Mouse (Mus musculus) C2C12 (cell line): ENCODE measurements around the gene Hoxb4.

Experiments
- CEBPB ChIP-seq: IDR thresholded peaks from one replicate; pipeline ENCODE4 v1.6.1; 2011; ENCODE audit warnings: low read depth, mild to moderate bottlenecking, control low read depth, moderate library complexity
- CTCF ChIP-seq: IDR thresholded peaks from one replicate; pipeline ENCODE4 v1.5.1; 2011; ENCODE audit not compliant: control insufficient read depth, insufficient read depth, insufficient read length
- MAX ChIP-seq: IDR thresholded peaks from one replicate; pipeline ENCODE4 v1.6.1; 2011; ENCODE audit warnings: mild to moderate bottlenecking, control low read depth
- MYOG ChIP-seq: IDR thresholded peaks from one replicate; pipeline ENCODE4 v1.6.1; 2011; ENCODE audit not compliant: control insufficient read depth, insufficient read length; ENCODE audit errors: extremely low read depth
- USF1 ChIP-seq: IDR thresholded peaks from one replicate; pipeline ENCODE4 v1.6.1; 2011; ENCODE audit warnings: low read depth, mild to moderate bottlenecking, control low read depth, moderate library complexity

- TF ChIP-seq CTCF (no peak), CEBPB (no peak), MAX (no peak), USF1 (no peak), MYOG (no peak)
Observed at GRCm38 (mm10) chr11:96270996-96271540, 47.0 kb upstream of the Hoxb4 start, which contains the start of gene Hoxb9.
